Mouse (Mus musculus) kidney, adult 2 months (tissue): ENCODE results near the gene Cntnap1. TPM values are rescaled to one million over a fixed set of nuclear protein-coding genes. Genes with fewer than 3 reads are reported as not detected.
A peak's percentile ranks its signal among the peaks of the same experiment; 100 is the strongest.

Source experiments
- DNase-seq: peaks from one replicate; pipeline ENCODE4 v3.0.0; 2021
- H3K27ac ChIP-seq: fragments of 200-500 bp; 2 replicates; pipeline ENCODE4 v1.5.1; 2012; ENCODE audit warnings: low read depth, low read length, control low read depth, inconsistent platforms; ENCODE audit not compliant: insufficient read depth
- H3K27me3 ChIP-seq: fragments of 200-500 bp; replicated peaks from 2 replicates; pipeline ENCODE4 v1.6.1; 2012; ENCODE audit warnings: mild to moderate bottlenecking, moderate library complexity, low read length, inconsistent platforms; ENCODE audit not compliant: control insufficient read depth, insufficient read depth
- H3K36me3 ChIP-seq: fragments of 200-500 bp; 2 replicates; pipeline ENCODE4 v1.6.1; 2012; ENCODE audit warnings: mild to moderate bottlenecking, moderate library complexity, low read length, inconsistent platforms; ENCODE audit not compliant: control insufficient read depth, insufficient read depth
- H3K4me1 ChIP-seq: fragments of 200-500 bp; 2 replicates; pipeline ENCODE4 v1.6.1; 2011; ENCODE audit warnings: low read length; ENCODE audit not compliant: control insufficient read depth, insufficient read depth
- H3K4me3 ChIP-seq: fragments of 200-500 bp; 2 replicates; pipeline ENCODE4 v1.5.1; 2011; ENCODE audit warnings: mild to moderate bottlenecking, low read depth, low read length, control low read depth; ENCODE audit not compliant: insufficient read depth
- CTCF ChIP-seq: fragments of 200-500 bp; conservative IDR thresholded peaks from 2 replicates; pipeline ENCODE4 v1.5.1; 2011; ENCODE audit warnings: low read depth, mild to moderate bottlenecking, control low read depth, low read length, moderate library complexity, mixed read lengths; ENCODE audit not compliant: insufficient read depth, insufficient read length
- POLR2A ChIP-seq: fragments of 200-500 bp; IDR thresholded peaks from one replicate; pipeline ENCODE4 v1.6.1; 2011; ENCODE audit warnings: low read depth, low read length, control low read depth
- WGBS: fragments of 180-500 bp; shearing (Covaris S2); methylation state at CpG from one replicate; pipeline ENCODE4 v1.1.7; 2018; 5-methylcytosine and 5-hydroxymethylcytosine counted together
- polyA plus RNA-seq: library from polyadenylated mRNA; depleted of rRNA; stranded (reverse); fragments of >200 nt; gene quantifications from 2 replicates; pipeline ENCODE4 v1.2.3, GENCODE M21; 2012

The Cntnap1 gene
- polyA plus RNA-seq, 1 experiment, result 3.6 TPM

DNA sequence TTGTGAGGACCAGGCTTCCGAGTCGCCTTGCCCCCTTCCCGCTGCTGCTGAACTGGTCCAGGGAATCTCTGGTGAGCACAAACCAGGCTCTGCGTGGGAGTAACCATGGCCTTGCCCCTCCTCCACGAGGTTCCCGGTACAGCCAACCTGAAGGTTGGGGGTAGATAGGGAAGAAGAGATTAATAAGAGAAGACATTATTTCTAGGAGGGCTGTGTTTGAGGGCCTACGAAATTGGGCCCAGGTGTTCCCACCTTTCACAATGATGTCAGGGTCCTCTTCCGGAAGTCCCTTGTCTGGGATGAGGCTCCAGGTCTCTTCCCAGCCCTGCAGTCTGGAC is 2.4 kb upstream of the Cntnap1 start:
- H3K36me3 ChIP-seq, result peaks cover 4% of the 10 kb centered on the region; the same call in 1 of the 2 replicates

DNA sequence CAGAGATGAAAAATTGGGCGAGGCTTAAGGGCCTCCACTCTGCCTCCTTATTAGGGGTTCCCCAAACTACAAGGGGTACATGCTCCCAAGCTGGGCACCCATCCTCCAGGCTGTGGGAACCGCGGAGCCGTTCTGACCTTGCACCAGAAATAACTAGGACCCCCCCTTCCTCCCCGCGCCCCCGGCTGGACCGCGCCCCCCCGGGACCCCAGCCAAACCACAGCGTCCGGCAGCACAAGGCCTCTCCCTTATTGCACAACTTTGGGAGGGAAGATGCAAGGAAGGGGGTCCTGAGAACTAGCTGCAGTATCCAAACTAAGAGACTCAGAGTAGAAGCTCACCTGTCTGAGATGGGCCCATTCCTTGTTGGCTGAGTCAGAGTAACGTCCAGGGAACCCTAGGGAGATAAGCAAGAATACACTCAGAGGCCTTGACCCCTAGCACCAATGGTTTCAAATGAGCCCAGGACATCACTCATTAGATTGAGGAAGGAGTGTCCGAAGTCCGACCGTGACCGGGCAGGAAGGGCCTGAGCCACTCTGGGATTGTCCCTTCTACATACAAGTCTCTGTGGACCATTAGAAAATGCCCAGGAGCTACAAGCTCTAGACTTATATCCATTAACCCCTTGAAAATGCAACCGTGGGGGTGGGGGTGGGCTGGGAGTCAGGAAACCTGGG is 1.9 kb upstream of the Cntnap1 start:
- WGBS, result 59% methylated on average over 18 of the region's 18 CpGs
- peak; percentile 66 for DNase-seq
- 0 out of 2 replicates have a peak overlapping the region, but pooled peaks have one; percentile 10 for H3K27ac ChIP-seq
- H3K36me3 ChIP-seq, result peaks cover 4% of the 10 kb centered on the region; the same call in 1 of the 2 replicates
- no peaks in the 10 kb centered on the region for H3K27me3 ChIP-seq
- H3K4me1 ChIP-seq, result peaks cover 19% of the 10 kb centered on the region; the same call in 1 of the 2 replicates
- TF ChIP-seq POLR2A, result no peak
- no peak for TF ChIP-seq CTCF
- H3K4me3 ChIP-seq, result peak overlapping the region; percentile 17; the same call in 1 of the 2 replicates

More for the DNA sequence above, 2.4 kb upstream of the Cntnap1 start:
- no peaks in the 10 kb centered on the region for H3K27me3 ChIP-seq
- H3K4me1 ChIP-seq, result peaks cover 14% of the 10 kb centered on the region; the same call in 1 of the 2 replicates
- 71% methylated on average over 8 of the region's 8 CpGs for WGBS
- no peak overlapping the region for H3K4me3 ChIP-seq
- TF ChIP-seq POLR2A (no peak), CTCF (no peak)
- DNase-seq, result no peak
- H3K27ac ChIP-seq, result 0 out of 2 replicates have a peak overlapping the region, but pooled peaks have one; percentile 10

DNA sequence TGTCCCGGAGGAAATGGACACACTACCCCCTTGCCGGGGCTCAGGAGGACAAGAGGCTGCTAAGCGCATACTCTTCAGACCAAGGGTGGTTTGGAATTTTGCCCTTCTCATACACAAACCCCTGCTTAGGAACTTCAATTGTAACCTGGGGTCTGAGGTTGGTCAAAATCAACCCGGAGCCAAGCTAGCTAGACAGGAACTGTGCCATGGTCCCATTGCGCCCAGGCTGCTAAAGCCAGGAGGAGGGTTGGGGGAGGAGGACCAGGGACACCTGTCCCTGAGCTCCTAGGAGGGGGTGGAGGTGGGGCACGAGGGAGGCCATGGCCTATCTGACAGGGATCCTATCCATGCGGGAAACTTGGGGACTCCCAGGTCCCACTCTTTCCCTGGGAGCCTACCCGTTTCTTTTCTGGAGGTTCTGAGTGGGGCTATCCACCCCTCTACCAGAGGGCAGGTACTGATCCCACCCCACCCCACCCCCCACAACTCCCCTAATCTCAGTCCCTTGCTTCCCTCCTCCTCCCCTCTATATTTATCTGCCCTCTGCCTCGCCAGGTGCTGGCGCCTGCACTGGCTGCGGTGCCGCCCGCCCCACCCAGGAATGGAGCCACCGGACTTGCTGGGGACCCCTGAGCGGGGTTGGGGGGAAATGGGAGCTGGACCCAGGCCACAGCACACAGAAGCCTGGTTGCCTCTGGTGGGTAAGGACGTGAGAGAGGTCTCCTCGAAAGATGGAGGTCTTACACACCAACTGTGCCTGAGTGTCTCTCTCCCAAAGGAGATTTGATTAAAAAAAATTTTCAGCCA is 819 bp upstream of the Cntnap1 start:
- Histone ChIP-seq H3K27ac (peak overlapping the region; percentile 86; the same call in 1 of the 2 replicates), H3K4me3 (peak overlapping the region; percentile 91), H3K36me3 (peaks cover 2% of the 10 kb centered on the region; the same call in 1 of the 2 replicates), H3K27me3 (no peaks in the 10 kb centered on the region), H3K4me1 (peaks cover 24% of the 10 kb centered on the region; the same call in 1 of the 2 replicates)
- no peak for TF ChIP-seq POLR2A
- no peak for TF ChIP-seq CTCF
- 32% methylated on average over 17 of the region's 17 CpGs for WGBS
- DNase-seq, result no peak

DNA sequence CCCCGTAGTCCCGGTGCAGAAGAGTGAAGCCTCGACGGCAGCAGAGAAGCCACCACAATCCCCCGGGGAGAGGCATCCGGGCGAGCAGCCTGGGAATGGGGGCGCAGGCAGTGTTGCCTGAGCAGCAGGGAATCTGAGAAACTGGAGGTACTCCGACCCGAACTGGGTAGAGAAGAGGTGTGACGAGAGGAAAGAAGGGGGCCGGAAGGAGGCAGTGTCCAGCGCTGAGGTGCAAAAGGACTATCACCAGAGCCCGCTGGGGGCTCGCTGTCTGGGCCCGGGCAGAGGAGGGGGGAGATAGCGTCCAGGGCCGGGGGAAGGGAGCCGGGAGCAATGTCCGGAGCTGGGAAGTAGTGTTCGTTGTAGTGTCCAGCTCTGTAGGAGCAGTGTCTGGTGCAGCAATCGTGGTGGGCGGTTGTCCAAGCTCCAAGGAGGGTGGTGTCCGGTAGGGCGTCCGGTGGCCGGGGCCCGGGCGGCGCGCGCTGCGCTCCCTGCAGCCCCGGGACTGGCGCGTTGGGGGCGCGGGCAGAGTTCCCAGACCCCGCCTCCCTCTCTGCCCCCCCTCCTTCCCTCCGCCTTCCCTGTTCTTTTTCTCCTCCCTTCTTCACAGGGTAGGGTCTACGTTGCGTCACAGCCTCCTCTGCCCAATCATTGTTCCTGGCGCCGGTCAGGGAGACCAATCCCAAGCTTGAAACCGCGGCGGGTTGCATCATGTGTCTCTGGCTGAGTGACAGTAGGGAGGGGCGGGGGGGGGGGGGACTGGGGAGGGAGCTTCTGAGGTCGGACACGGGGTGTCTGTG is 688 bp downstream of the Cntnap1 start, which contains the start of gene Plekhh3:
Plekhh3 (minus strand) TSS at position 541 of the 800 bp plus-strand sequence.
- WGBS, result 1% methylated on average over 49 of the region's 50 CpGs
- peak; percentile 98 for DNase-seq
- Histone ChIP-seq H3K27ac (peak within 1 kb of the TSS; percentile 86), H3K27me3 (no peaks in the 10 kb centered on the region), H3K4me3 (peak within 1 kb of the TSS; percentile 91), H3K4me1 (peaks cover 26% of the 10 kb centered on the region; the same call in 1 of the 2 replicates), H3K36me3 (peaks cover 2% of the 10 kb centered on the region; the same call in 1 of the 2 replicates)
- TF ChIP-seq POLR2A (no peak), CTCF (0 out of 2 replicates have a peak, but pooled peaks have one; percentile 2)

DNA sequence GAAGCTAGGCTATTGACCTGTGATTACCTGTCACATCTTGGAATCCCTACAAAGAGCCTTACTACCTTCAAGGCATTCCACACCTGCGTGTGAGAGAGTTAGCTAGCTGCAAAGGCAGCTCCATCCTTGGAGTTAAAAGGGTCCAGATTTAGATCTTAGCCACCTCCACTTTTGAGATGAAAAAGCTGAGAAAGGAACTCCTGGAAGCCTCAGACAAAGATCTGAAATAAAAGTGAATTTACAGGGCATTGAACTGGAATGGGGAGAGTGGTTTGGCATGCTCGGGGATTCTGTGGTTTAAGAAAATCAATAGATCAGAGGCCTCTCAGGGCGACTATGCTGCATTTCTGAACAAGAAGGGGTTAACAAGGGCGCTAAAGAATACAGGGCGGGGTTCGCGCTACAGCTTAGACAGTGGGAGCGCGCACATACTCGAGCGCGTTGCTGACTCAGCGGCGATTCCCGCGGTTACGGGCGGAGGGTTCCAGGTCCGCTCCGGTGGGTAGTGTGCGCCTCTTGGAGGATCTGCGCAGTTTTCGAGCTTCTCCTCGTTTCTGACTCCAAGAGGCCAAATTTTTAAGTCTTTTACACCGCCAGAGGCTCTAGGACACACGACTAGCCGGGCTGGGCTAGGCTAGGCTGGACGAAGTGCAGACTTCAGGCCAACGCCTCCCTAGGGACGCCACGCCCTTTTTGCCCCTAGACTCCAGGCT is 1.6 kb downstream of the Cntnap1 start:
- WGBS, result under 1% methylated on average over 31 of the region's 31 CpGs
- Histone ChIP-seq H3K27me3 (no peaks in the 10 kb centered on the region), H3K4me1 (peaks cover 26% of the 10 kb centered on the region; the same call in 1 of the 2 replicates), H3K27ac (peak overlapping the region; percentile 84), H3K4me3 (peak overlapping the region; percentile 59), H3K36me3 (no peaks in the 10 kb centered on the region; the same call in 1 of the 2 replicates)
- TF ChIP-seq CTCF (no peak), POLR2A (no peak)
- peak; percentile 80 for DNase-seq

DNA sequence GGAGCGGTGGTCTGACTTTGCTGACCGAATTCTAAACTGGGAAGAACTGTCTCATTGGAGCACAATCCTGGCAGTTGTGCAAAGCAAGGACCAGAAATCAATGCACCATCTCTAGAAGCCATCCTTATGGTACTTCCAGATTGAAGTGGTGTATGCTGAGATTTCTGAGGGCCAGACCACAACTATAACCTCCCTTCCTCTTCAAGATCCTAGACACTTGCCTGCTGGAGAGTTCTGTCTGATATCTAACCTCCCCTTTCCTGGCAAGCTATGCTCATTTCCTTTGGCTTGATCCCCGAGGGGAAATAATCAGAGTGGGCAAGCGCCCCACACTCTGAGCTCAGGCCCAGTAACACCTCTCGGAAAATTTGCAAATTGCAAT is 2.1 kb downstream of the Cntnap1 start:
- Histone ChIP-seq H3K27me3 (no peaks in the 10 kb centered on the region), H3K4me1 (peaks cover 26% of the 10 kb centered on the region; the same call in 1 of the 2 replicates), H3K4me3 (peak overlapping the region; percentile 59), H3K27ac (peak overlapping the region; percentile 84), H3K36me3 (no peaks in the 10 kb centered on the region; the same call in 1 of the 2 replicates)
- TF ChIP-seq POLR2A, result no peak
- no peak for TF ChIP-seq CTCF
- no peak for DNase-seq
- 10% methylated on average over 5 of the region's 5 CpGs for WGBS
